Mouse (Mus musculus) naive thymus-derived CD4-positive, alpha-beta T cell, adult 2 months (primary cell): ENCODE measurements around the gene Nedd9.

Source experiments
- DNase-seq: peaks from one replicate; pipeline ENCODE4 v3.0.0-alpha.2; 2011; ENCODE audit warnings: low read depth

Nedd9 gene

GRCm38 (mm10) chr13:41456292-41457029, 30.7 kb downstream of the Nedd9 start:
- DNase-seq, result no peak

GRCm38 (mm10) chr13:41453227-41454193, 33.7 kb downstream of the Nedd9 start:
- no peak for DNase-seq

DNA sequence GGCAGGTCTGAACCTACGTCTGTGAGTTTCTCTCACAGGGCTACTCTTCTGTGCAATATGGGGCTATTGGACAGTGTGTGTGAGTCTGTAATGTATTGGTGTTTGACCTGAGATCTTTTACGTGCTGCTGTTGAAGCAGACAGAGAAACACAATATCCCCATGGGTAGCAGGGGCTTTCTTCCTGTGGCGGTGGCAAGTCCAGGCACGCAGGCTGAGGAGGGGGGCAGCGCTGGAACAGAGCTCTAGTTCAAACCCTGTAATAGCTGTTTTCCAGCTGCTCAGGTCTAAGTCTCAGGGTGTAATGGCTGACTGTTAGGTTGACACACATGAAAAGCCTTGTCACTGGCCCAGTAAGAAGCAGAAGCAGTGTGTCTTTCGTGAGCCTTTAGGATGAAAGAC, 36.3 kb downstream of the Nedd9 start:
- DNase-seq, result no peak

DNA sequence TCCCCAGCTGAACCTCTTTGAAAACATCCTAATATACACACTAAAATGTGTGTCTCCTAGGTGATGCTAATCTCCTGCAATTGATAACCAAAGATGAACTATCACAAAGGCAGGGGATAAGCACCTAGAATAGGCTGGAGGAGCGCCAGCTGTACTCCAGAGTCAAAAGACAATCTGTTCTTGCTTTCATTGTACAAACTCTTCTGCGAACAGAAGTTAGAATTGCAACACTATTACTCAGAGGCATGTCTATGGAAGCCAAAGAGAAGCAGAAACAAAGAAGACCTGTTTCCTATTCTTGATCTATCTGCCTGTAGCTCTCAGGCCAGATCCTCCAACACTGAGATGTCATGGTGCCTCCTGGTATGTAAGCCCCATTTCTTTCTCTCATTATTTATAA, 38.0 kb downstream of the Nedd9 start:
- no peak for DNase-seq

DNA sequence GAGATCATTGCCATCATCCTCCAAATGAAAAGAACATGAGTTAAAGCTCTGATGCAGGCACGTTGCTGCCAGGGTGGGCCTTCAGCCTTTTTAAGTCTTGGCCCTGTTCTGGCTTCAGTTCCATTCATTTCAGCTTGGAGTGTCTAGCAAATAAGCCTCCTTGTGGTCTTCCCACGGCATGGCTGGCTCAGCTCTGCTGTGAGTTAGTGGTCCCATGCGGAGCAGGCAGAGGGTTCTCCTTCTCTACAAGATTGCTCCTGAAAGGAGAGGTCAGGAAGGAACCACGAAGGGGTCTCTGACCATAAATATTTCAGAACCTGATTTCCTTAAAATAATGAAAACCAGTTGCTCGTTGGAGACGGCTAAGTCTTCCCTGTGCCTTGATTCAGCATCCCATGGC, 40.0 kb downstream of the Nedd9 start:
- DNase-seq, result no peak

DNA sequence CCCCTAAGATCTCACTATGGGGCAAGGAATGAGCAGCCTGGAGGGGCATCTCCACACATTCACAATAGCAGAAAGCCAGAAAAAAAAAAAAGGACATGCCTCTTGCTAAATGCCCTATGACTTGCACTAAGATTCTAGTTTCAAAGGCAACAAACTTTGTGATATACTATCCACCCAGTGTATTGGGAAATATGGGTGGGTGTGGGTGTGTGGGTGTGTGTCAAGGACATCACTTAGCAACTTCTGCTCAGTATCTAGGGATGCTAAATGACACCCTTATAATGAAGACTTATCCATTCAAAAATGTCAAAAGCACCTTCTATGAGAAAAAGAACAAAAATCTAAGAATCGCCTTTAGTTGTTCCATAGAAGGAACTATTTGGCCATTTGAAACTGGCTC, 40.6 kb downstream of the Nedd9 start:
- no peak for DNase-seq

DNA sequence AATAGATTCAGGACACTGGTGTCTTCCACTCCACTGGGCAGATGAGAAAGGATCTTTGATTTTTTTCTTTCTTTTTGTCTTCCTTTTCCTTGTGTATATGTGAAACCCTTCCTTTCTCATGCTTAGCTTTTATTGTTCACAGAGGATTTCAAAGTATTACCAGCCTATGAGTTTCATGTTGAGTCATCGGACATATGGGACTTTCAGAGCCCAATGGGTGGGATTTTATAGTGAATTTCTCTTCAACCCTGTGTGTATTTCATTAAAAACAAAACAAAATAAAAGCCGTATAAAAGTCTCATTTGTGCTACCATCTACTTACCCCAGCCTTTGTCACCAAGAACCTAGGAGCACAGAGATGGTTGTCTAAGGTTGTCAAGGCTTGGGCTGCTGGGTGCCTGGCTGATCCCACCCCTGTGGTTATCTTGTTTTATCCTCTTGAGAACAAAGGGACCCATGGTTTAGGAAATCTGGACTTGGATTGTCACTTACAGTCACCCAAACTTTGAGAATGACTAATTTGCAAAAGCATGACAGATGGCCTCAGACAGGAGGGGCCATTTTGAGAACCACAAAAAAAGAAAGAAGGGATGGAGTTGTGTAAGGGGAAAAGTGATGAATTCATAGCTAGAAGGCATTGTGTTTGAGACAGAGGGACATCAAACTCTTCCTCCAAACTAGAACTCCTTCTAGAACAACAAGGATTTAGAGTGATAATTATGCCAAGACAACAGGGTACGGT, 41.9 kb downstream of the Nedd9 start:
- DNase-seq, result no peak

DNA sequence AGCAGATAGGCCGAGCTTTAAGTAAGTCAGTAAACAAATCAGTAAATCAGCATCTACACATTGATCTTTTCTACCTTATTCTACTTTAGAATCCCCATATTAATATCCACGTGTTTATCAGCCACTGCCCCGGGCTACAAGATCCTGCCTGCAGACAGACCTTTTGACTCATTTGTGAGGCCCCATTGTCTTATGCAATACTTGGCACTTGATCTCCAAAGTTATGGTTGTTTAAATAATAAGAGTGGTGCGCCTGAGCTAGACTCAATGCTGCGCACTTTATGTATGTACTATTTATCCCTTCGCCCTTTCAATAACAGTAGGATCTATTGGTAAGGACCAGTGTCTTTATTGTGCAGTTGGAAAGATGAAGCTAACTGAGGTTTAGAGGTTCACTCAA, 42.9 kb downstream of the Nedd9 start:
- no peak for DNase-seq

DNA sequence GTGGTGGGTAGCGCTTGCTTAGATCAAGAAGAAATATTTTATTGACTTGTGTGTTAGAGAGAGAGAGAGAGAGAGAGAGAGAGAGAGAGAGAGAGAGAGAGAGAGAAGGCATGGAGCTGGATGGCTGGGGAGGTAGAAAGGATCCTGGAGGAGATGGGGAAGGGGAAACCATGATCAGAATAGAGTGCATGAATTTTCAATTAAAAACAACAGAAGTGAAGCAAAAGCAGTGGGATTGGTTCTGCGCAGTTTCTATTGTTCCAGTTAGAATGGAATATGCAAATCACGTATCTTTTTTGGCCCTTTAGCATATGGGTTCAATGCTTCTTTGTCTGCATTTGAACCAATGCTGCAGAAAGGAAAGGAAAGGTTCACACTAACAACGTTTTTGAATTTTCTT, 45.0 kb downstream of the Nedd9 start:
- DNase-seq, result no peak

- no peak for DNase-seq
Measured at GRCm38 (mm10) chr13:41440205-41440604, 47.0 kb downstream of the Nedd9 start.

GRCm38 (mm10) chr13:41437390-41437789, 49.8 kb downstream of the Nedd9 start:
- DNase-seq, result no peak

- DNase-seq, result no peak
Measured at GRCm38 (mm10) chr13:41436731-41437130, 50.4 kb downstream of the Nedd9 start.

DNA sequence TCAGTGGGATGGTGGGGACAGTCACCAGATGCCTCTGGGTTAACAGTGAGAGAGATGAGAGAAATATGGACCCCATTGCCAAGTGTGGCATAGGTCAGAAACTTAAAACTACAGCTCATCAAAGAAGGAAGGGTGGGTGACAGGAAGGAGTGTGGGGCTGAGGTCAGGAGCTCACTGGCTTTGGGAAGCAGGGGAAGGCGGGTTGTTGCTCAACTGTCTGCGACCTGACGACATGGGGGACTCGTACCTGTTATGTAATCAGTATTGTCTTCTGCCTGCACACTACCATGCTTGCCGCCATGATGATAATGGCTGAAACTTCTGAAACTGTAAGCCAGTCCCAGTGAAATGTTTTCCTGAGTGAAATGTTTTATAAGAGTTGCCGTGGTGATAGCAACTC, 54.0 kb downstream of the Nedd9 start:
- no peak for DNase-seq

- DNase-seq, result no peak
Measured at GRCm38 (mm10) chr13:41431795-41432194, 55.4 kb downstream of the Nedd9 start.

GRCm38 (mm10) chr13:41427046-41427445, 60.1 kb downstream of the Nedd9 start:
- no peak for DNase-seq

- DNase-seq, result no peak
Measured at GRCm38 (mm10) chr13:41423463-41424074, 63.6 kb downstream of the Nedd9 start.

DNA sequence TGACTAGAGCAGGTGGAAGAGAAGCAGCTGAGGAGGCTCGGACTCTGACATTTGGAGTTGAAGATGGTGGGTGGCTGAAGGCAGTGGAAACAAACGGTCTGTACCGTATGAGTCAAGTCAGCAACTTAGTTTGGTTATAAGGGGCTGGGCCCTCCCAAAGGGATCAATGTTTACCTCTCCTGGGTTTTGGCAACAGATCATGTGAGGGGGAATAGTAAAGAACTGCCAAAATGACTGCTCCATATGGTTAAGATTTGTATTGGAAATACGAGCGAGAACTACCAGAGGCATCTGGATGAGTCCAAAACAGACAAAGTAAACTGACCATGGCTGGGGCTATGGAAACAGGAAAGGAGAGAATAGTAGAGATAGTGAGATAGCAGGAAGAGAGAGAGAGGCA, 64.6 kb downstream of the Nedd9 start:
- no peak for DNase-seq

DNA sequence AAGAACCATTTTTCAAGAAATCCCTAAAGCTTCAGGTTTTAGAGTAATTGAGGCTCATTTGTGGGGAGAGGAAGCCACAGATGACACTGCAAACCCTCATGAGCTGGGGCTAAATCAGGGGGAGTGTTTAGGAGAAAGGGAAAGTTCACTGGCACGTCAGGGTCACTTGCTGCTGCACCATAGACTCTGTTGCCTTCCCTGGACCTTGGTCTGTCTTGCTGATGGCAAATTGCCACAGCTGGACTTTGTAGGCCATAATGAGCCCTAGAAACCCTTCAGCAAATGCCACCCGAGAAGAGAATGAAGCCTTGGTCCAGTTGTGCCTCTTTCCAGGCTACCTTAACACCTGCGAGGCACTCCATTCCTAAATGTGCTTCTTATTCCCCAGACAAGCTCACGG, 66.8 kb downstream of the Nedd9 start:
- no peak for DNase-seq

DNA sequence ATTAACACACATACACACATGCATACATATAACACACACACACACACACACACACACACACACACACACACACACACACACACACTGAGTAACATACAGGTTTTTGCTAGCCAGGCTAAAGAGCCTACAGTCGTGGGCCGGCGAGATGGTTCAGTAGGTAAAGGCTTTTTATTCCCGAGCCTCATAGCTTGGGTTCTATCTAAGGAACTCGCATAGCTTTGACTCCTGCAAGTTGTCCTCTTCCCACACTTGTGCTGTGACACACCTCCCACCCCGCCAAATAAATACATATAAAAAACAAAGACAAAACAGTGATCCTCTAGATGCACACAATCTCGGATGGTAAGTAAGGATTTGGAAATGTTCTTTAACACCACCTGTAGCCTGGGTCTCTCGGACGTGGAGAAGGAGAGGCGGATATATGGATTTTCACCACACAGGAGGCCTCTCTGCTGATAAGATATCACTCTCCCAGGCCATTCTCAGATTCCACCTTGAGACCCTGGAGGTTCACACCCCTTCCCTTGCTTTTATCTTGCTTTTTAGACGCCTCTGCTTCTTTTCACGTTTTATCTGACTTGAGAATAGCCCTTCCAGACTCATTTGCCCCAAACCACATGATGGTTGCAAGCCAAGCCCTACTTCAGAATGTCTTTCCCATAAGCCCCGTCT, 68.8 kb downstream of the Nedd9 start:
- DNase-seq, result no peak

DNA sequence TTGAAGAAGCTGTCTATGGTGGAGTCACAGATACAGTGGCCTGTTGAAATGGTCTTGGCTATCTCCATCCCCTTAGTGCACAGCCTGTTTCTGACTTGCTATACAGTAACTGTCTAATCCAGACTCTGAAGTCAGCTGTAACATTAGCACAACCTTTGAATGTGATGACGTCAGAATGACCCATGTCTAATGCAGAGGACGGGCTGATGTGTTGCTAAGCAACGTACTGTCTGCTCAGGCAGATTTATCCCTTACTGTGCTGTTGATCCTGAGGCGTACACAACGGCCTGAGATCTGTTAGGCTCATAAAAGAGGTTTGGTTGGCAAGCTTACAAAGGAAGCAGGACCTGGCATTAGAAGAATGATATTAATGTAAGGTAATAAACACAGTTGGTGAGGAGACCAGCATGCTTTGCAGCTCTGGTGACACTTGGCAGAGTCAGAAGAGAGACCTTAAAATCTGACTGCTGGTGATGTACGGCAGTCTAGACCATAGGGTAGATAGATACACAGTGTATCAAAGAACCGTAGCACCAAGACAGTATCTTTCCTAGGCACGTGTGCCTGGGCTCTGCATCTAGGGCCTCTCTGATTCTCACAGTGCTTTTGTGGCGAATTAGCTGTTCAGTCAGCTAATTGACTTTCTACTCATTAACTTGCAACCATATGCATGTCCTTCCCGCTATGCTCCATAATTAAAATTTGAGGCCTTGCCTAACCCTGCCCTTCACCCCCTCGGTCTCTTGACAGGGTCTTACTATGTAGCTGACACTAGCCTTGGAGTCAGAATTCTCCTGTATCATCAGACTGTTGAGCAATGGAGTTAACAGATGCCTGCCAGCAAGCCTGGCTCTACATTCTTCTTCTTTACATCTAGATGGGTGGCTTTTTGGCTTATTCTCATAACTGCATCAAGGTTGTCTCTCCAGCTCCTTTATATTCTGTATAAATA, 70.8 kb downstream of the Nedd9 start:
- DNase-seq, result no peak
